Mouse (Mus musculus) CH12.LX (cell line): Measurements from ENCODE around the gene Atpaf1. TPM values are rescaled to one million over a fixed set of nuclear protein-coding genes. Genes with fewer than 3 reads are reported as not detected.

Experiments used
- DNase-seq: peaks from one replicate; pipeline ENCODE4 v3.0.0-alpha.2; 2013; ENCODE audit errors: extremely low read depth
- H3K27ac ChIP-seq: 2 replicates; pipeline ENCODE4 v1.5.1; 2012; ENCODE audit warnings: low read depth, mild to moderate bottlenecking, control low read depth, moderate library complexity; ENCODE audit not compliant: insufficient read depth
- H3K27me3 ChIP-seq: replicated peaks from 2 replicates; pipeline ENCODE3; 2012; ENCODE audit warnings: inconsistent platforms
- H3K36me3 ChIP-seq, 2 experiments: replicated peaks in 1 of 2; 2 replicates each; pipeline versions ENCODE3 to v1.6.1; 2012; ENCODE audit warnings: inconsistent platforms in 1 of 2, low read length in 1 of 2, mild to moderate bottlenecking in 1 of 2, mixed read lengths in 1 of 2, moderate library complexity in 1 of 2; ENCODE audit not compliant: control insufficient read depth in 1 of 2, insufficient read depth in 1 of 2
- H3K4me1 ChIP-seq, 2 experiments: 2 replicates each; pipeline ENCODE4 v1.6.1; 2012; ENCODE audit warnings: inconsistent platforms in 1 of 2, moderate library complexity in 1 of 2; ENCODE audit not compliant: insufficient read depth in 2 of 2, control insufficient read depth in 1 of 2
- H3K4me2 ChIP-seq: 2 replicates; pipeline ENCODE4 v1.6.1; 2012; ENCODE audit warnings: low read depth, mild to moderate bottlenecking, control low read depth; ENCODE audit not compliant: poor library complexity, insufficient read depth, severe bottlenecking
- H3K4me3 ChIP-seq, 3 experiments: fragments of 150-350 bp in 1 of 3; sonication (generic) in 1 of 3; replicated peaks in 1 of 3; 2 replicates each; pipeline versions ENCODE3 to v1.5.1; 2011 to 2012; ENCODE audit warnings: low read depth in 2 of 3, low read length in 2 of 3, mild to moderate bottlenecking in 2 of 3, moderate library complexity in 2 of 3, control low read depth in 1 of 3, improper control_type of control experiment in 1 of 3, inconsistent platforms in 1 of 3, mixed read lengths in 1 of 3; ENCODE audit not compliant: poor library complexity in 1 of 3
- H3K79me2 ChIP-seq: replicated peaks from 2 replicates; pipeline ENCODE4 v1.6.1; 2012; ENCODE audit warnings: mild to moderate bottlenecking, moderate library complexity; ENCODE audit not compliant: control insufficient read depth, poor library complexity, insufficient read depth, severe bottlenecking; ENCODE audit errors: extremely low read depth
- H3K9ac ChIP-seq: 2 replicates; pipeline ENCODE4 v1.6.1; 2012; ENCODE audit warnings: low read depth, mild to moderate bottlenecking, control low read depth, moderate library complexity; ENCODE audit not compliant: insufficient read depth
- H3K9me3 ChIP-seq: replicated peaks from 2 replicates; pipeline ENCODE3; 2012; ENCODE audit warnings: low read length, inconsistent platforms, mixed read lengths
- E2F4 ChIP-seq: IDR thresholded peaks from 2 replicates; pipeline ENCODE4 v1.6.1; 2011; ENCODE audit warnings: low read depth, low read length, improper control_type of control experiment; ENCODE audit not compliant: insufficient replicate concordance
- EP300 ChIP-seq: IDR thresholded peaks from 2 replicates; pipeline ENCODE4 v1.6.1; 2011; ENCODE audit warnings: low read length, improper control_type of control experiment
- ETS1 ChIP-seq: conservative IDR thresholded peaks from 2 replicates; pipeline ENCODE4 v1.6.1; 2012; ENCODE audit warnings: low read depth, mild to moderate bottlenecking, inconsistent platforms, low read length, improper control_type of control experiment, moderate library complexity
- HCFC1 ChIP-seq: IDR thresholded peaks from 2 replicates; pipeline ENCODE4 v1.6.1; 2012; ENCODE audit warnings: low read depth, mild to moderate bottlenecking, inconsistent platforms, low read length, improper control_type of control experiment
- JUN ChIP-seq: IDR thresholded peaks from 2 replicates; pipeline ENCODE4 v1.6.1; 2011; ENCODE audit warnings: low read depth, mild to moderate bottlenecking, low read length, improper control_type of control experiment, moderate library complexity; ENCODE audit not compliant: insufficient read depth
- KAT2A ChIP-seq: IDR thresholded peaks from 2 replicates; pipeline ENCODE4 v1.6.1; 2012; ENCODE audit warnings: low read length, improper control_type of control experiment, inconsistent platforms; ENCODE audit not compliant: insufficient replicate concordance
- MAFK ChIP-seq: IDR thresholded peaks from 2 replicates; pipeline ENCODE4 v1.6.1; 2011; ENCODE audit warnings: low read length, improper control_type of control experiment; ENCODE audit not compliant: insufficient replicate concordance
- MAX ChIP-seq: IDR thresholded peaks from 2 replicates; pipeline ENCODE4 v1.6.1; 2011; ENCODE audit warnings: low read length, improper control_type of control experiment
- MEF2A ChIP-seq: IDR thresholded peaks from 2 replicates; pipeline ENCODE4 v1.6.1; 2014; ENCODE audit warnings: low read depth, mild to moderate bottlenecking, inconsistent platforms, low read length, improper control_type of control experiment, borderline replicate concordance
- MYC ChIP-seq: IDR thresholded peaks from 2 replicates; pipeline ENCODE4 v1.6.1; 2011; ENCODE audit warnings: low read depth, mild to moderate bottlenecking, improper control_type of control experiment, low read length
- NELFE ChIP-seq: IDR thresholded peaks from 2 replicates; pipeline ENCODE4 v1.6.1; 2011; ENCODE audit warnings: low read depth, low read length, improper control_type of control experiment
- POLR2A ChIP-seq: IDR thresholded peaks from 2 replicates; pipeline ENCODE4 v1.6.1; 2011; ENCODE audit warnings: low read depth, mild to moderate bottlenecking, improper control_type of control experiment, low read length
- POLR2AphosphoS2 ChIP-seq: IDR thresholded peaks from 2 replicates; pipeline ENCODE4 v1.6.1; 2011; ENCODE audit warnings: low read depth, low read length, improper control_type of control experiment
- SIN3A ChIP-seq: IDR thresholded peaks from 2 replicates; pipeline ENCODE4 v1.6.1; 2012; ENCODE audit warnings: low read length, improper control_type of control experiment, inconsistent platforms
- SMC3 ChIP-seq: IDR thresholded peaks from 2 replicates; pipeline ENCODE4 v1.6.1; 2011; ENCODE audit warnings: low read depth, low read length, improper control_type of control experiment
- UBTF ChIP-seq: IDR thresholded peaks from 2 replicates; pipeline ENCODE4 v1.6.1; 2012; ENCODE audit warnings: low read depth, mild to moderate bottlenecking, inconsistent platforms, low read length, improper control_type of control experiment, moderate library complexity
- USF2 ChIP-seq: conservative IDR thresholded peaks from 2 replicates; pipeline ENCODE4 v1.6.1; 2011; ENCODE audit warnings: low read depth, low read length, improper control_type of control experiment
- ZC3H11A ChIP-seq: IDR thresholded peaks from 2 replicates; pipeline ENCODE4 v1.6.1; 2012; ENCODE audit warnings: low read depth, mild to moderate bottlenecking, inconsistent platforms, low read length, improper control_type of control experiment
- ZNF384 ChIP-seq: IDR thresholded peaks from 2 replicates; pipeline ENCODE4 v1.6.1; 2012; ENCODE audit warnings: low read depth, low read length, improper control_type of control experiment, inconsistent platforms
- dilution Hi-C: fragments of 300-500 bp; cut with MboI; formaldehyde crosslinking; loops from 2 replicates; pipeline ENCODE4 v1.14.3; 2020; ENCODE audit warnings: low sequenced_read_pairs; ENCODE audit not compliant: extremely low pct_unique_long_range_greater_than_20kb, extremely low pct_ligation_motif_present
- in situ Hi-C: fragments of 300-500 bp; cut with MboI; formaldehyde crosslinking; loops from 3 replicates; pipeline ENCODE4 v1.14.3; 2019; ENCODE audit warnings: low sequenced_read_pairs, low pct_ligation_motif_present, low pct_unique_long_range_greater_than_20kb, mixed read lengths
- polyA plus RNA-seq: library from polyadenylated mRNA; unstranded; fragments of >175 nt; gene quantifications from 2 replicates; pipeline ENCODE4 v1.2.1, GENCODE M21; 2012; ENCODE audit warnings: low read depth; ENCODE audit not compliant: insufficient read length
- total RNA-seq, 2 experiments: library from RNA; depleted of rRNA; stranded (reverse); fragments of 300-350 nt in 1 of 2; fragments of >200 nt in 1 of 2; gene quantifications; 2 replicates each; pipeline ENCODE4 v1.2.3; 2012 to 2014

Gene Atpaf1
- total and polyA plus RNA-seq, 3 experiments, result 24.3 to 36.3 (median 27.7) TPM

DNA sequence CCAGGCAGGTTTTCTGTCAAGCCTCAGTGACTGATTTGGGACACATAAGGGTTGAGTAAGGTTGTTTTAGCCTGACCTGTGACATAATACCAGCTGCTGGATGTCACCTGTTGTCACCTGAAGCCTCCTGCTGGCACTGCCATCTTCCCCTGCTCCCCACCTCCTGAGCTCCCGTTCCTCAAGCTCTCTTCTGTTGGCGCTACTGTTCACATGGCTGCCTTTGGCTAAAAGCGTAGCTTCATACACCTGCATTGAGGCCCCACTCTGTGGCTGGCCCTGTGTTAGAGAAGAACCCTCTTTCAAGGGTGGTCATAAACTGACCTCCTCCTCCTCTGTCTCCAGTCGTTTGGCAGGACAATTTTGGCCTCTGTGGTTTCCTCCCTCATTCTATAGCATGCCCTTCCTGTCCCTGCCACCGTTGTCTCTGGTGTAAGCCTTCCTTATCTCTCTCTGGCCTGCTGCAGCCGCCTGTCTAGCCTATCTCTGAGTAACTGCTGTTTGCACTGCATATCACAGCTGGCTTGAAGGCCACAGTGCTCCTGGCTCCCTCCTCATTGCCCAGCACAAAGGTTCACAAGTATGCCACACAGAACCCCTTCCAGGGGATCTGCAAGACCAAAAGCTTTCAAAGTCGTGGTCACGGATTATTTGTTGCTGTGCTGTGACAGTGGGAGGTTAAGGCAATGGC lies 64.5 kb downstream of the Atpaf1 start:
- Histone ChIP-seq H3K4me3 (peak overlapping the region in 1 of 3 experiments; percentile 19), H3K27ac (peak overlapping the region; percentile 47), H3K4me2 (no peak overlapping the region), H3K9ac (peak overlapping the region; percentile 77; the same call in 1 of the 2 replicates), H3K9me3 (peaks cover 4% of the 10 kb centered on the region), H3K27me3 (no peaks in the 10 kb centered on the region), H3K36me3 (peaks cover 48 to 73% of the 10 kb centered on the region in 2 experiments), H3K4me1 (peaks cover 24 to 71% of the 10 kb centered on the region in 2 experiments), H3K79me2 (no peaks in the 10 kb centered on the region; the same call in none of the 2 replicates)
- TF ChIP-seq UBTF (no peak), SIN3A (no peak), MEF2A (no peak), ETS1 (no peak), NELFE (no peak), E2F4 (no peak), POLR2AphosphoS2 (no peak), HCFC1 (no peak), POLR2A (no peak), KAT2A (no peak), SMC3 (no peak), JUN (no peak), MYC (no peak), EP300 (no peak), USF2 (no peak)
- in situ Hi-C loops (loop anchor here (10.0 kb wide), 1 partner anchor 64 kb away; the partner anchor contains the start of genes Atpaf1 and Tex38), dilution Hi-C loops (no loop called here)
- no peak for DNase-seq

DNA sequence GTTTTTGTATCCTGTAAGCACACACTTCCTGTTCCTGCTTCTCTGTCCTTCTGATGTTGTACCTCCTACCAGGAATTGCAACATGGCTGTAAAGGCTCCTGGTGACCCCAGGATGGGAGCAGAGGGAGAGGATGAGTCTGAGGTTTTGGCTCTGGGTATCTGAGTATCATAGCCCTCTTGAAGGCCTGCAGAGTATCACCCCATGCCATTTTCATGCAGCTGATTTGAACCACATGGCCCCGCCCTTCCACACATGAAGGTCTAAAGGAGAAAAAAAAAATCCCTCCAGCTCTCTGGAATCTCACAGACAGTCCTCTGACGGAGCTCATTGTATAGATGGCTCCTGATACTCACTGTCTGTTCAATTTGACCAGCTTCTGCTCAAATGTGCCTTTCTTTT lies 65.5 kb downstream of the Atpaf1 start:
- H3K4me1 ChIP-seq, result peaks cover 24 to 78% of the 10 kb centered on the region in 2 experiments
- H3K9ac ChIP-seq, result no peak overlapping the region
- H3K27ac ChIP-seq, result peak overlapping the region; percentile 42
- H3K79me2 ChIP-seq, result no peaks in the 10 kb centered on the region; the same call in none of the 2 replicates
- no peak overlapping the region for H3K4me2 ChIP-seq
- dilution Hi-C loops (no loop called here), in situ Hi-C loops (no loop called here)
- peaks cover 52 to 74% of the 10 kb centered on the region in 2 experiments for H3K36me3 ChIP-seq
- H3K9me3 ChIP-seq, result peaks cover 4% of the 10 kb centered on the region
- TF ChIP-seq MAFK, result no peak
- no peak for TF ChIP-seq SMC3
- TF ChIP-seq ZC3H11A, result no peak
- no peak for TF ChIP-seq POLR2AphosphoS2
- TF ChIP-seq MAX, result no peak
- TF ChIP-seq MYC, result no peak
- no peak for TF ChIP-seq E2F4
- TF ChIP-seq ZNF384, result no peak
- no peaks in the 10 kb centered on the region for H3K27me3 ChIP-seq
- DNase-seq, result no peak
- H3K4me3 ChIP-seq, result no peak overlapping the region
